Mouse (Mus musculus) bone marrow macrophage, adult 2 months (primary cell): ENCODE data around the gene Gm42417.

Experiments
- CTCF ChIP-seq: IDR thresholded peaks from 2 replicates; pipeline ENCODE4 v1.5.1; 2012; ENCODE audit warnings: low read depth, mild to moderate bottlenecking, low read length, moderate library complexity
- POLR2A ChIP-seq: IDR thresholded peaks from 2 replicates; pipeline ENCODE4 v1.6.1; 2012; ENCODE audit warnings: mild to moderate bottlenecking, low read depth, low read length, borderline replicate concordance

GRCm38 (mm10) chr1:36489661-36490060, 49.6 kb downstream of the Gm42417 start:
- TF ChIP-seq CTCF (no peak), POLR2A (no peak)
